Mouse (Mus musculus) brain, embryonic 14.5 days (tissue): Measurements from ENCODE around the gene Col27a1.

Experiments used
- CTCF ChIP-seq: fragments of 200-500 bp; IDR thresholded peaks from 2 replicates; pipeline ENCODE4 v1.5.1; 2012; ENCODE audit warnings: inconsistent platforms, mild to moderate bottlenecking, moderate library complexity, borderline replicate concordance; ENCODE audit not compliant: insufficient read depth, insufficient read length; ENCODE audit errors: extremely low read depth
- POLR2A ChIP-seq: fragments of 200-500 bp; IDR thresholded peaks from 2 replicates; pipeline ENCODE4 v1.6.1; 2012; ENCODE audit warnings: mild to moderate bottlenecking, inconsistent platforms, borderline replicate concordance; ENCODE audit not compliant: poor library complexity, insufficient read depth, insufficient read length, severe bottlenecking; ENCODE audit errors: extremely low read depth

DNA sequence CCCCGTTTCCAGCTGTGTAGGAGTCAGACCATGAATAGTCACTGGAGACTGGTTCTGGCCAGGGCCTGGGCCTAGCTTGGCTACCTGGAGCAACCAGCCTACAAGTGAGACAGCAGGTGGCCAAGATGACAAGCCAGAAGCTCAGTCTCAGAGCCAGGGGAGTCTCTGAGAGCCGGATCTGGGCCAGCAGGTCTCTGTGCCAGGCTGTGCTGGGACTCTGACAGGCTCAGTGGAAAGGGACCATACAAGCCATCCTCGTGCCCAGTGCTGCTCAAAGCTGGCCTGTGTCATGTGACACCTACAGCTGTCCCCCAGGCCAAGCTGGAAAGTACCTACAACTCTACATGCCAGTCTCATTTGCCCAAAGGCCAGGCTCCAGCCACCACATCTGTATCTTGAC is 94.5 kb downstream of the Col27a1 start:
- TF ChIP-seq CTCF, result no peak
- TF ChIP-seq POLR2A, result no peak
